Mouse (Mus musculus) urinary bladder, postnatal 10 days (tissue): ENCODE results near the gene Nubpl.

Experiments
- DNase-seq: peaks from one replicate; pipeline ENCODE4 v3.0.0; 2022; ENCODE audit warnings: low spot score

Gene Nubpl

DNA sequence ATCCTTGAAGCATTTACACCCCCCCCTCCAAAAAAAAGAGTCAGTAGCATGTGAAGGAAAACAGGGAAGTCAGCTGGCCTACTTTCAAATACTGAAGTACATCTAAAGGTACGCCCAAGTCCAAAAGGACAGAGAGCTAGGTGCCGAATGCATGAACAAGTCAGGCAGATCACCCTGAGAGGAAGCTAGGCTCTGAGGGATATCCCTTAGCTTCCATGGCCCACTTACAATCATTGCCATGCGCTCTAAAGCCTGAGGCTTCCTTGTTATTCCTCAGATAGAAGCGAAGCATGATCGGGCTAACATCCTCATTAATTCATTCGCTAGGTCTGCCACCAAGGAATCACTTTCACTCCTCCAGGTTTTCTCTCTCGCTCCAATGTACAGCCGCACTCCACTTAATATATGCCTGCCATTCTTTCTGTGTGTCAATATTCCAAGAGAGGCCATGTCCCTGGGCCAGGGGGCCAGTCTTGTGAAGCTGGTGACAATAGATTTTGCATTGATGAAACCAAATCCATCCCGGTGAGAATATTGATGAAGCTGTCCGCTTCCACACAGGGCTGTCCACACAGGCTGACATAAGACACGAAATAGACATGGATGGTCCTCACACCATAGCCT, 237.7 kb downstream of the Nubpl start:
- DNase-seq = no peak

- DNase-seq = no peak
Observed at GRCm38 (mm10) chr12:52338136-52338753, 240.7 kb downstream of the Nubpl start.

- DNase-seq = no peak
Observed at GRCm38 (mm10) chr12:52346611-52347010, 249.1 kb downstream of the Nubpl start.

DNA sequence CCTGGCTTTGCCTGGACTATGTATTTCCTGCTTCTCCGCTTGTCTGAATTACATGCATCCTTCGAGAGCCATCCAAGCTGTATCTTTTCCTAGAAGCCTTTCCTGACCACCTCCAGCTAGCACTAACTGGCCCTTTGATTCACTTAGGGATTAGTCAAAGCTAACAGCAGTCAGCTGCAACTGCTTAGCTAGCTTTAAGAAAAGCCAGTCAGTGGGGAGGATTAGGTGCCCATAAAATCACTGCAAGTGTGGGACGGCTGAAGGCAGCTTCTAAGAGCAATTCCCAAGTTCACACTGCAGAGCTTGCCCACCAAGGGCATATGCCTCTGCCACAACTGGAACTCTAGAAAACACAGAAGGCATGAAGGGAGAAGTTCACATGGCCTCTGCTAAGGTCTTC, 252.7 kb downstream of the Nubpl start:
- DNase-seq = no peak

- DNase-seq = no peak
Observed at GRCm38 (mm10) chr12:52359484-52359883, 261.9 kb downstream of the Nubpl start.

GRCm38 (mm10) chr12:52360136-52360535, 262.6 kb downstream of the Nubpl start:
- DNase-seq = no peak

GRCm38 (mm10) chr12:52361198-52361597, 263.7 kb downstream of the Nubpl start:
- no peak for DNase-seq
